Mouse (Mus musculus) layer of hippocampus, adult 11-12 months (tissue): ENCODE data around the gene Klrb1c.
"Not testable (repeated sequence)": the region's sequence is repeated elsewhere in the genome, so short reads cannot be mapped to it uniquely, and the experiment has no call there.

Experiments
- DNase-seq: peaks from one replicate; pipeline ENCODE4 v3.0.0; 2022; ENCODE audit warnings: low spot score

Klrb1c gene

DNA sequence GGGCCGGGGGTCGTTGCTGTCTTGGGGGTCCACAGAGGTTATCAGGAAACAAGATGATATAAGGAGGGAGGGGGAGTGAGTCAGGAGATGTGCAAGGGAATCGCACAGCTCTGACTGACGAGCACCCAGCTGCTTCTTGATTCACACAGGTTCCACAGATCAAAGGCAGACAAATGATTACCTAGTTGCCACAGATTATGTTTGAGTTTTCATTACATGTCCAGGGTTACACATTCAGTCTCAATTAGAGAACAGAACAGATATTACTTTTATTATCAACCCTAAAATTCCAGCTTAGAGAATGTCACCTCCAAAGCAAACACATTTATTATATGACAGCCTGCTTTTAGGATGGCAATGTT lies 33.6 kb downstream of the Klrb1c start:
- not testable (repeated sequence) for DNase-seq

DNA sequence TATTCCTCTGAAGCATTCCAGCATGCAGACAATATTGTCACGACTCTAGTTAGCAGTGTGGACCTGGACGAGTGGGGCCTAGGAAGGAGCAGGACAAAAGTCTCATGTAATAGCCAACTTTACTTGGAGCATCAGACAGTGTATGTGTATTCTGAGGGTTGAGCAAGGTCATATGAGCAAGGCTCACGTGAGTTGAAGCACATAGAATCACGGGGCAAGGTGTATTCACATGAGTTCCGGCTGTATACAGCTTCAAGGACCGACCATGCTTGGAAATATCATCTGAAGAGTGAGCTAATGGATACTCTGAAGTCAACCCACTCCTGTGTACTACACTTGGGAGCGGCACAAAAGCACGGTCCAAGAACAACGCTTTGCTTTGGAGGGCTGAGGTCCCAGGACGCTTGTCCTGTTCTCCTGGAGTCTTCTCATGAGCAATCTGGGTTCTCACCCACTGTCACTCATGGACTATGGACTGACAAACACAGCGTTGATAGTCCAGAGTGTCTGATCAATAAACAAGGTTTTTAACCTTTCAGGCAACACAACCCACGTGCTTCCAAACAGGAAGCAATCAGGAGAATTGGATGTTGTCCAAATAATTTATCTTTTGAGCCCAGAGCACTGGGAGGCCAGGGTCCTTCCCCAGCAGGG lies 34.1 kb downstream of the Klrb1c start:
- DNase-seq = not testable (repeated sequence)

DNA sequence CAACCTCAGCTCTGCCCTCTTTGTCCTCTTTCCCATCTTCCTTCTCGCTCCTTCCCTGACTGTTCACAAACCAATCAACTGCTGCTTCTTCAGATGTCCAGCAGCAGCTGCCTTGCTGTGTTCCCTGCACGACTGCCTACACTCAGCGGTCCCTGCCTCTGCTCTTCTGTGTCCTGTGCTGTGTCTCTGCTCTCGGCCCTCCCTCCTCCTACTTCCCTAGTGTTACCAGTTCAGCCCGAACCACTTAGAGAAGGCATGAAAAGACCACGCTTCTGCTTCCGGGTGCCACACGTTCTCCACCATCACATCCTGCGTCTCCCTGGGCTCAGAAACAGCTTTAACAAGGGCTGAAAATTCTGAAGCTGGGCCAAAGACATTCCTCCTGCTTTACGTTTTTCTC lies 34.8 kb downstream of the Klrb1c start:
- not testable (repeated sequence) for DNase-seq

DNA sequence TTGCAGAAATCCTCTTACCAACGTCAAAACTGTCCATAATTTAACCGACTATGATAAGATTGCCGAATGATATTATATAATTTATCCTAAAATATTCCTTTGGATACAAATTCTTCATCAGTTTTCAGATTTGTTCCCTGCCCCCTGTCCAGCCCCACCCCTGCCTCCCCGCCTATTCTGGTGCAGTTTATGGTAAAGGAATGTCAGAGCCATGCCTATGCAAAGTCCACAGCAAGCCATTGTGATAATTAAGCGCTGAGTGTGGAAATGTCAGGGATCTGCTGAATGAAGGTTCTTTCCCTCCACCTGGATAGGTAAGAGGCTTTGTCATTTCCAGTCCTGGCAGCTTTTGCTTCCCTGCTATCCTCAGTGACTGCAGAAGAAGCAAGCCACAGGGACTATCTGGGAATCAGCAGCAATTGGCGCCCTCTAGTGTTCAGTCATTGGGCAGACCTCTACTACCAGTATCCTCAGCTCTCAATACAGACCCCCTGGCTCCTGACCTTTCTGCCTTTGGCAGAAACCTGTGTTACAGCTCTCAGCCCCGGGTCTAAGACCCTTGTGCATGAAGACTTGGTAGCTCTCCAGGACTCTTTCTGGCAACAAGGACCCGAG lies 35.3 kb downstream of the Klrb1c start:
- DNase-seq = peak; percentile 93

DNA sequence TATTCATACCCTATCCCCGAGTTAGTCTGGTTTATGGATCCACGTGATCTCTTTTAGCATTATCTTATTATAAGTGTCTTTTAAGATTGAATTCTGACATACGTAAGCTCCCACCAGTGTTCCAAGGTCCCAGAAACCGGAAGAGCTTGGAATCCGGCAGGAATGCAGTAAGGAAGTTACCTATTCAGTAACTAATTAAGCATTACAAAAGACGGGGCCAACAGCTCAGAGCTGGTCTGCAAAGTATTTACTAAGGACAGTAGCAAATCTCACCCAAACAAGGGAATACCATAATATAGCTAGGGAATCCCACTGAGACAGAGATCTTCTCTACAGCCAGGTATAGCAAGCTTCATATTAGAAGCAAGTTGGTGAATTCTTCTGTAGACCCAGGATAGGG lies 42.0 kb downstream of the Klrb1c start:
- DNase-seq = not testable (repeated sequence)

DNA sequence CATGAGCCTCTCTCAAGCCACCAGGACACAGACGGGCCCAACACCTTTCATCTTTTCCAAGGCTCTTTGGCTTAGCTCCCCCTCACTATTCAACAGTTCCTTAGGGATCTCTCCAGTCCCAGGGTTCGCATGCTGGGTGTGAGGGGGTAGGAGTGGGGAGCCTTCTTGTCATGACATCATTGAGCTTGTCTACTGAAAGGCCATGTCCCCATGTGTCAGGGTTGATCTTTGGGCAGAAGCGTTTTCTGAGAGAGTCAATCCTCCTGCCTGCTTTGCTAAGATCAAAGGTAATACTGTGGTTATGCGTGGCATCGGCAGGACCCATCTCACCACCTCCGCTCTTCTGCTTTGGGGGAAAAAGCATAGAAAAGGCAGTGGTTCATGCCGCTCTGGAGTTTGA lies 51.6 kb downstream of the Klrb1c start:
- DNase-seq = no peak

DNA sequence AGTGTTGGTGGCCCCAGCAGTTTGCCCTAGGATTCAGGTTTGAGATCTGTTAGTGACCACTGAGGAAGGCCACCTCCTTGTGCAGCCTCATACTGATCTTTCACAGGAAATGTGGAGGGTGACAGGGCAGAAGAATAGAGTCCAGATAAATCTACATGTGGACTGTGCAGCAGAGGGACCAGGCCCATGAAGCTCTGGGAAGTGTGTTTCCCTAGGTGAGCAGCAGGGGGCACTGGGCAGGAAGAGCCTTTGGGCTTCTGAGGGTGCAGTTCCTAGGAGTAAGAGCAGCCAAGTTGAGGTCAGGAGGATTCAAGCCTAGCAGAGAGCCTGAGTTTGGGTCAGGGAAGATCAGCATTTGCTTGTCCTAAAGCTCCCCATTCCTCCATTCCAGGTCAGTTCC lies 52.9 kb downstream of the Klrb1c start:
- no peak for DNase-seq

DNA sequence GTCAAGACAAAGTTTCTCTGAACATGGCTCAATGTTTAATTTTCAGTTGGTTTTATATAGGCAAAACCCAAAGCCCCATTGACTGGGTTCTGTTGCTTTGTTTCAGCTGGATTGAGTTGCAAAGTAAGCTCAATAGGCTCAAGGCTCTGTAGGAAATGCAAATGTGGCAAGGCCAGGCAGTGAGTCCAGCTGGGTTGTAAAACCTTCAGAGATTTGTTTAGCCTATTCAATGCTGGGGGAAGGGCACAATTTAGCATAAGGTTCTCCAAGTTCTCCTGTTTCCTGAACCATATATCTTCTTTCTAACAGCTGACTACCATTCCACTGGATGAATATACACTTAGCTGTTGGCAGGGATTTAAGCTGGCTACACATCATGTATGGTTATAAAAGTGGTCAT lies 54.1 kb downstream of the Klrb1c start:
- no peak for DNase-seq

DNA sequence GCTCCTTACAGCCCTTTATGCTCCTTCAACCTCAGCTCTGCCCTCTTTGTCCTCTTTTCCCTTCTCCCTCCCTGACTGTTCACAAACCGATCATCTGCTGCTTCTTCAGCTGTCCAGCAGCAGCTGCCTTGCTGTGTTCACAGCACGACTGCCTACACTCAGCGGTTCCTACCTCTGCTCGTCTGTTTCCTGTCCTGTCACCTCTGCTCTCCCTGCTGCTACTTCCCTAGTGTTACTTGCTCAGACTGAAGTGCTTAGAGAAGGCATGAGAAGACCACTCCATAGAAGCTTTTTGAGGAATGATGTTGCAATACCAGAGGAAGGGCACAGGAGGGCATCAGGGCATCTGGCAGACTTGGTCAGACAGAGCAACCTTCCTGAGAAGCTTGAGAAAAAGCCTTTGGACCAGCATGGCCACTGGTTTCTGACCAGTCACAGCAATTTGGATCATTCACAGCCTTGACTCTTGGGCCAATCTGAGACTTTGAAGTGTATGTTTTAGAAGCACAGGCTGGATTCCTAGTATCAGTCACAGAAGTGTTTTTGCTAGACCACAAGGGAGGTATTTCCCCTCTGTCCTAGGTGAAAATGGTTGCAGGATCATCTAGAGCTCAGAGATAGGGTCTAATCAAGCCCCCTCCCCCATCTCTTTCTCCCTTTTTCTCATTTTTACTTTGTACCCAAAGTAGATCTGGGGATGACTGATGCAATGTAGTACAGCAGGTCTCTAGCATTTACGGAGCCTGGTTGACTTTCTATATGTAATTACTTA lies 54.9 kb downstream of the Klrb1c start:
- DNase-seq = no peak

DNA sequence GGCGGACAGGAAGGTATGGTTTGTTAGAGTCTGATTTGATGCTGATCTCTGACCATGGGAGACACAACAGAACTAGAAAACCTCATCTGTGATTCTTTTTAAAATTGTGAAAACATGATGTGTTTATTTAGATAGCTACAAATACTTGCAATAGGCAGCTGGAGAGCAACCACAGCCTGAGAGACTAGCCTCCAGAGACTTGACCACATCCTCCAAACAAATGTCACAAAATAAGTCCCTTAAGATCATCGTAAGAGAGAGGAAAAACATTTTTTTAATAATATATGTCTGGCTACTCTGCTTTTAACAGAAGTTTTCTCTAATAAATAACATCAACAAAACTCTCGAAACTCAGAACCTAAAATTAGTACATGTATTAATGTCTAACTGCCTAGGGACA lies 57.0 kb downstream of the Klrb1c start:
- no peak for DNase-seq
